Mouse (Mus musculus): ENCODE data around the gene Jag1.

Gene Jag1

GRCm38 (mm10) chr2:137049906-137050305, 66.5 kb downstream of the Jag1 start:
- DNase-seq = no peak

GRCm38 (mm10) chr2:137049367-137049766, 67.1 kb downstream of the Jag1 start:
- no peak for DNase-seq

DNA sequence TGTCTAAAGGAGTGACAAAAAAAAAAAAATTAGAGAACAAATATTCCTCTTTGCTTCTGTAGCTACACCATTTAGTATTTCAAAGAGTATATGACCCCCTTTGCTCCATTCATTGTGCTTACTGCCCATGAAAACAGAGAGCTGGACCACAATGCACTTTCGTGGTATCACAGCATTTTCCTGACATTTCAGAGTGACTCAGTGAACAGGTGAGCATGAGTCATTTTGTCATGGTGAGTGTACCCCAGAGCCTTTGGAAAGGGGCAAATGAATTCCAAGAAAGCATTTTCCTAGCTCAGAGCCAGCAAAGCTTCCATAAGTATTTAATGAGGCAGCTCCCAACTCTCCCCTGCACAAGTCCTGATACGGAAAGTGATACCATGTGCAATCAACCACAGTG, 72.3 kb downstream of the Jag1 start:
- DNase-seq = no peak
